Mouse (Mus musculus): ENCODE measurements at regions not wholly inside any gene's neighbourhood (a gene's known extent, or its start where the extent isn't known, plus 50 kb on each side); places are given as distances from the start of the nearest gene placed in this dataset.

- H3K27me3 ChIP-seq (ENCODE audit: insufficient read depth, poor library complexity, severe bottlenecking), result no peaks in the 10 kb centered on the region
- no peak overlapping the region for H3K4me3 ChIP-seq
- WGBS, result 61% methylated on average over 4 of the region's 4 CpGs
- no peaks in the 10 kb centered on the region for H3K36me3 ChIP-seq
- H3K9me3 ChIP-seq, result no peaks in the 10 kb centered on the region
- no peak for DNase-seq (ENCODE audit: low spot score)
- no peaks in the 10 kb centered on the region for H3K4me1 ChIP-seq
- no peak overlapping the region for H3K27ac ChIP-seq
Observed at GRCm38 (mm10) chr14:99504909-99505308, 206.4 kb downstream of the Klf5 start.

DNA sequence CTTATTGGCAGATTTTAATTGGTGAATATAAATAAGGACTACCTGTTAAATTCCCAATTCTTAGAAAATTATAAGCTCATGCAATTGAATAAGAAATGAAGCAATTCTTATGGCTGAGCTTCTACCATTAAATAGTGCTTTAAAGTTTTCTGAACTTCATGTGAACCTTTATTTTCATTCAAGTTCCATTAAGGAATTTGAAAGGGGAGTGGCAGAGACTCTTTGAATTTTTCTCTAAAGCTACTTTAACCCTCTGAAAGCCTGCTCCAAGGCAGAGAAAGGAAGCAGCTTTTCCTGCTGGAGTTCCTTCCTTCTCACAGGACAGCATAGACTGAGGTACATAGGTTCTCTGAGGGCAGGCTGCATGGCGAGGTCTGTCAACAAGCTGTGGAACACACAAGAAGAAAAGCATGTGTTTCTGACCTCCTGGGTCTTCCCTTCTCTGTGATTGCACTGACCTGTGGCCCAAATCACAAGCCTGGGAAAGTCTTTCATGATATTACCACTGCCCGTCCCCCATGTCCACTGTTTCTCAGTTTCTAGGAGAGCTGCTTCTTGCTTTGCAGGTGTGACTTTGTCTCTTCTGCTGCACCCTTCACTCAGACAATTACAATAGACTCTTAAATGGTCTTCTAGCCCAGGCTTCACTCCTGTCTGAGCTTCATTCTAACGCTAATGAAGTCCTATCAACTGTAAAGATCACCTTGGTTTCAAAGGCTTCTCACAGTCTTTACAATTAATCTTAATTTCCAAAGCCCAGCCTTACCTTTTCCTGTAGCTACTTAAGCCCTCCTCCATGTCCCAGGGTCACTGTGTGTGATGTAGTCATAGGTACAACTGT lies 211.4 kb downstream of the Klf5 start:
- H3K27me3 ChIP-seq (ENCODE audit: insufficient read depth, poor library complexity, severe bottlenecking), result no peaks in the 10 kb centered on the region
- no peak overlapping the region for H3K27ac ChIP-seq
- H3K4me3 ChIP-seq, result no peak overlapping the region
- no peaks in the 10 kb centered on the region for H3K36me3 ChIP-seq
- 56% methylated on average over 3 of the region's 3 CpGs for whole genome bisulfite sequencing
- no peaks in the 10 kb centered on the region for H3K9me3 ChIP-seq
- no peak for DNase-seq (ENCODE audit: low spot score)
- H3K4me1 ChIP-seq, result no peaks in the 10 kb centered on the region

GRCm38 (mm10) chr14:99515474-99515873 lies 217.0 kb downstream of the Klf5 start:
- Histone ChIP-seq H3K27ac (no peak overlapping the region), H3K27me3 (ENCODE audit: insufficient read depth, poor library complexity, severe bottlenecking) (no peaks in the 10 kb centered on the region), H3K4me3 (no peak overlapping the region), H3K9me3 (no peaks in the 10 kb centered on the region), H3K36me3 (no peaks in the 10 kb centered on the region), H3K4me1 (no peaks in the 10 kb centered on the region)
- no peak for DNase-seq (ENCODE audit: low spot score)
- 92% methylated on average over 1 of the region's 1 CpGs for WGBS

DNA sequence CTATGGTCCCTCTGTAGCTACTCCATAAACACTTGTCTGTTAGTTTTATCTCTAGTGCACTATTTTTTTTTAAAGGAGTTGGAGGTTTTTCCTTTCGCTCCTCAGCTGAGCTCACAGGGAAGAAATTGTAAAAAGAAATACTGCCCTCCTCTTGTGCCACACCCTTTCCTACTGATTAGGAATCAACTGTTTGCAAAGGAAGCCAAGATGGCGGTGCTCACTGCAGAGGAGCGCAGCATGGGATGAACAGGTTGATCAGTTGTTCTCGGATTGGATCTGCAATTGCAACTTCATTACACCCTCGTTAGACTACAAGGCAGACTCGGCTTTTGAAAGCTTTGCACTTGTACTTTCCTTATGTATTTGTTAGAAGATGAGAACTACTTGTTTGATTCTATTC lies 218.2 kb downstream of the Klf5 start:
- Histone ChIP-seq H3K27ac (no peak overlapping the region), H3K9me3 (no peaks in the 10 kb centered on the region), H3K27me3 (ENCODE audit: insufficient read depth, poor library complexity, severe bottlenecking) (no peaks in the 10 kb centered on the region), H3K4me1 (no peaks in the 10 kb centered on the region), H3K4me3 (no peak overlapping the region), H3K36me3 (no peaks in the 10 kb centered on the region)
- DNase-seq (ENCODE audit: low spot score), result no peak
- WGBS, result 83% methylated on average over 6 of the region's 6 CpGs

DNA sequence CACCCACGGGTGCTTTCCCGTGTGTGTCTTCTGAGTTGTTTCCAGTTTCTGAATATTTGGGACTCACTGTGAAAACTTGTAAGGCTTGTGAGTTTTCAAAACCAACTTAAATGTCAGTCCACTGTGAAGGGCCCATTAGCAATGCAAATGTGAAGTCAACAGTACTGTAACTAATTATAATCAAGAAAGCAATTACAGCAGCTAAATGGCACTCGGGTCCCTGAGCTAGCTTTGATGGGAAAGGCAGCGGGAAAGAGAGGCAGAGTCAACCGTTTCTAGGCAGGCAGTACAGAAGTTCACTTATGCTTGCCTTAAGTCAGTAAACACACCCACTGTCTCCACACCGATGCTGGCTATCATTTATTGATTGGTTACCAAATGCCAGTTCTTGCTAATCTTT lies 221.9 kb downstream of the Klf5 start:
- no peak overlapping the region for H3K27ac ChIP-seq
- no peaks in the 10 kb centered on the region for H3K36me3 ChIP-seq
- no peak overlapping the region for H3K4me3 ChIP-seq
- no peaks in the 10 kb centered on the region for H3K27me3 ChIP-seq (ENCODE audit: insufficient read depth, poor library complexity, severe bottlenecking)
- no peaks in the 10 kb centered on the region for H3K9me3 ChIP-seq
- WGBS, result 84% methylated on average over 6 of the region's 6 CpGs
- DNase-seq (ENCODE audit: low spot score), result no peak
- H3K4me1 ChIP-seq, result no peaks in the 10 kb centered on the region

DNA sequence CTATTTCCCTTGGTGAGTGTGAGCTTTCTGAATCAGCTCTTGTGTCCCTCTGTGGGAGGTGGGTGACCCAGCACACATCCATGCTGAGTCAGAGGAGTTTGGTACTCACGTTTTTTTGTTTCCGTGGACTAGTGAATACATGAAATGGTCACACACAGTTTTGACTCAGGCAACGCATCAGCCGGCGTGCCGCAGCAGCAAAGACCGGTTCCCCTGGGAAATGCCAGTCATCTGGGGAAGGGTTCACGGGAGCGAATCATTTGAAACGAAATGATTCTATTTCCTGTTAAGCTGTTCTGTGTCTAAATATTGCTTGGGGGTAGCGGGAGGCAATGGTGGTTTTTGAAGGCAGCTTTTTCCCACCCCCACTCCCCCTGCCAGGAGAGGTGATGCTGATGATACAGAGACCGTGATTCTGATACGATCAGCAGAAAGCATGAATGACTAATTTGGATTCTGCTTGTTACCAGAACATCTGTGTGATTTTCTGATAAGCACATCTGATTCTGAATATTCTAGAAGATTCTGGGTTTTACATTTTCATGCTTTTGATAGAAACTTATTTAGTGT lies 223.5 kb downstream of the Klf5 start:
- Histone ChIP-seq H3K4me3 (no peak overlapping the region), H3K27ac (no peak overlapping the region), H3K36me3 (no peaks in the 10 kb centered on the region), H3K27me3 (ENCODE audit: insufficient read depth, poor library complexity, severe bottlenecking) (no peaks in the 10 kb centered on the region), H3K9me3 (no peaks in the 10 kb centered on the region), H3K4me1 (no peaks in the 10 kb centered on the region)
- WGBS, result 84% methylated on average over 13 of the region's 13 CpGs
- DNase-seq (ENCODE audit: low spot score), result no peak

GRCm38 (mm10) chr14:99535781-99536180 lies 237.3 kb downstream of the Klf5 start:
- WGBS, result 78% methylated on average over 6 of the region's 6 CpGs
- Histone ChIP-seq H3K27ac (no peak overlapping the region), H3K27me3 (ENCODE audit: insufficient read depth, poor library complexity, severe bottlenecking) (no peaks in the 10 kb centered on the region), H3K36me3 (no peaks in the 10 kb centered on the region), H3K4me3 (no peak overlapping the region), H3K9me3 (no peaks in the 10 kb centered on the region), H3K4me1 (no peaks in the 10 kb centered on the region)
- no peak for DNase-seq (ENCODE audit: low spot score)

- H3K4me3 ChIP-seq, result no peak overlapping the region
- H3K36me3 ChIP-seq, result no peaks in the 10 kb centered on the region
- H3K27me3 ChIP-seq (ENCODE audit: insufficient read depth, poor library complexity, severe bottlenecking), result no peaks in the 10 kb centered on the region
- no peak for DNase-seq (ENCODE audit: low spot score)
- no peaks in the 10 kb centered on the region for H3K9me3 ChIP-seq
- no peaks in the 10 kb centered on the region for H3K4me1 ChIP-seq
- 93% methylated on average over 1 of the region's 1 CpGs for WGBS
- H3K27ac ChIP-seq, result no peak overlapping the region
Observed at GRCm38 (mm10) chr14:99537286-99537685, 238.8 kb downstream of the Klf5 start.

GRCm38 (mm10) chr14:99541716-99542115 lies 243.2 kb downstream of the Klf5 start:
- DNase-seq (ENCODE audit: low spot score), result no peak
- H3K36me3 ChIP-seq, result no peaks in the 10 kb centered on the region
- H3K4me3 ChIP-seq, result no peak overlapping the region
- H3K9me3 ChIP-seq, result no peaks in the 10 kb centered on the region
- no peaks in the 10 kb centered on the region for H3K27me3 ChIP-seq (ENCODE audit: insufficient read depth, poor library complexity, severe bottlenecking)
- no peak overlapping the region for H3K27ac ChIP-seq
- H3K4me1 ChIP-seq, result no peaks in the 10 kb centered on the region

- H3K9me3 ChIP-seq, result no peaks in the 10 kb centered on the region
- DNase-seq (ENCODE audit: low spot score), result no peak
- WGBS, result 86% methylated on average over 6 of the region's 6 CpGs
- no peak overlapping the region for H3K4me3 ChIP-seq
- no peaks in the 10 kb centered on the region for H3K27me3 ChIP-seq (ENCODE audit: insufficient read depth, poor library complexity, severe bottlenecking)
- no peak overlapping the region for H3K27ac ChIP-seq
- H3K4me1 ChIP-seq, result no peaks in the 10 kb centered on the region
- no peaks in the 10 kb centered on the region for H3K36me3 ChIP-seq
Observed at GRCm38 (mm10) chr14:99547931-99548330, 249.4 kb downstream of the Klf5 start.

GRCm38 (mm10) chr14:99548363-99549248 lies 250.1 kb downstream of the Klf5 start:
- WGBS, result 69% methylated on average over 14 of the region's 14 CpGs
- no peaks in the 10 kb centered on the region for H3K27me3 ChIP-seq (ENCODE audit: insufficient read depth, poor library complexity, severe bottlenecking)
- H3K36me3 ChIP-seq, result no peaks in the 10 kb centered on the region
- no peak for DNase-seq (ENCODE audit: low spot score)
- H3K4me3 ChIP-seq, result no peak overlapping the region
- no peaks in the 10 kb centered on the region for H3K9me3 ChIP-seq
- no peaks in the 10 kb centered on the region for H3K4me1 ChIP-seq
- no peak overlapping the region for H3K27ac ChIP-seq

- 75% methylated on average over 9 of the region's 9 CpGs for WGBS
- H3K27me3 ChIP-seq (ENCODE audit: insufficient read depth, poor library complexity, severe bottlenecking), result no peaks in the 10 kb centered on the region
- H3K4me1 ChIP-seq, result no peaks in the 10 kb centered on the region; the same call in 1 of the 2 replicates
- no peak overlapping the region for H3K4me3 ChIP-seq
- no peaks in the 10 kb centered on the region for H3K9me3 ChIP-seq
- DNase-seq (ENCODE audit: low spot score), result no peak
- H3K27ac ChIP-seq, result no peak overlapping the region
- 0 out of 2 replicates have a peak, but pooled peaks cover 3% of the 10 kb centered on the region for H3K36me3 ChIP-seq
Observed at GRCm38 (mm10) chr14:99564024-99564423, 265.5 kb downstream of the Klf5 start.

- 63% methylated on average over 2 of the region's 2 CpGs for WGBS
- no peaks in the 10 kb centered on the region for H3K36me3 ChIP-seq
- H3K4me1 ChIP-seq, result 0 out of 2 replicates have a peak, but pooled peaks cover 1% of the 10 kb centered on the region
- no peaks in the 10 kb centered on the region for H3K9me3 ChIP-seq
- no peak for DNase-seq (ENCODE audit: low spot score)
- no peak overlapping the region for H3K27ac ChIP-seq
- no peak overlapping the region for H3K4me3 ChIP-seq
- H3K27me3 ChIP-seq (ENCODE audit: insufficient read depth, poor library complexity, severe bottlenecking), result no peaks in the 10 kb centered on the region
Observed at GRCm38 (mm10) chr14:99574146-99574545, 275.7 kb downstream of the Klf5 start.

All from heart, embryonic 10.5 days (tissue).